Mouse (Mus musculus): ENCODE results near the gene Fam102a. TPM values are rescaled to one million over a fixed set of nuclear protein-coding genes. Genes with fewer than 3 reads are reported as not detected.

Gene Fam102a
- polyA plus RNA-seq, 1 experiment from 2014 or later: 12.6 TPM

- ATAC-seq (ENCODE audit: borderline replicate concordance, extremely low read depth, low FRiP score, low TSS enrichment): peak; percentile 81
- Histone ChIP-seq H3K4me3 (peak overlapping the region; percentile 80), H3K9ac (peak overlapping the region; percentile 69), H3K4me1 (peaks cover 54% of the 10 kb centered on the region), H3K36me3 (no peaks in the 10 kb centered on the region), H3K27me3 (no peaks in the 10 kb centered on the region), H3K9me3 (no peaks in the 10 kb centered on the region), H3K27ac (peak overlapping the region; percentile 65), H3K4me2 (peak overlapping the region; percentile 90)
- WGBS: 11% methylated on average over 52 of the region's 55 CpGs
Observed at GRCm38 (mm10) chr2:32606161-32607142, 71.3 kb downstream of the Fam102a start.

GRCm38 (mm10) chr2:32607262-32607947, 72.3 kb downstream of the Fam102a start:
- H3K4me2 ChIP-seq: peak overlapping the region; percentile 90
- H3K9ac ChIP-seq: peak overlapping the region; percentile 69
- H3K4me3 ChIP-seq: peak overlapping the region; percentile 80
- H3K27ac ChIP-seq: peak overlapping the region; percentile 65
- no peaks in the 10 kb centered on the region for H3K27me3 ChIP-seq
- H3K9me3 ChIP-seq: no peaks in the 10 kb centered on the region
- WGBS: 3% methylated on average over 34 of the region's 34 CpGs
- no peaks in the 10 kb centered on the region for H3K36me3 ChIP-seq
- H3K4me1 ChIP-seq: peaks cover 45% of the 10 kb centered on the region
- peak; percentile 32 for ATAC-seq (ENCODE audit: borderline replicate concordance, extremely low read depth, low FRiP score, low TSS enrichment)

GRCm38 (mm10) chr2:32608141-32608777, 73.1 kb downstream of the Fam102a start:
- Histone ChIP-seq H3K9me3 (no peaks in the 10 kb centered on the region), H3K4me1 (peaks cover 42% of the 10 kb centered on the region), H3K4me3 (peak overlapping the region; percentile 80), H3K36me3 (no peaks in the 10 kb centered on the region), H3K9ac (peak overlapping the region; percentile 38), H3K27me3 (no peaks in the 10 kb centered on the region), H3K27ac (peak overlapping the region; percentile 67), H3K4me2 (peak overlapping the region; percentile 90)
- ATAC-seq (ENCODE audit: borderline replicate concordance, extremely low read depth, low FRiP score, low TSS enrichment): peak; percentile 53
- WGBS: 6% methylated on average over 25 of the region's 25 CpGs

- Histone ChIP-seq H3K9me3 (no peaks in the 10 kb centered on the region), H3K27me3 (no peaks in the 10 kb centered on the region), H3K4me1 (peaks cover 42% of the 10 kb centered on the region), H3K27ac (peak overlapping the region; percentile 67; the same call in 1 of the 2 replicates), H3K9ac (peak overlapping the region; percentile 38), H3K4me3 (peak overlapping the region; percentile 80), H3K4me2 (peak overlapping the region; percentile 90), H3K36me3 (peaks cover 3% of the 10 kb centered on the region; the same call in 1 of the 2 replicates)
- 50% methylated on average over 18 of the region's 18 CpGs for WGBS
- no peak for ATAC-seq (ENCODE audit: borderline replicate concordance, extremely low read depth, low FRiP score, low TSS enrichment)
Observed at GRCm38 (mm10) chr2:32608778-32609435, 73.8 kb downstream of the Fam102a start.

GRCm38 (mm10) chr2:32610610-32611229, 75.6 kb downstream of the Fam102a start:
- Histone ChIP-seq H3K4me2 (peak overlapping the region; percentile 72), H3K9ac (peak overlapping the region; percentile 48)
- ATAC-seq (ENCODE audit: borderline replicate concordance, extremely low read depth, low FRiP score, low TSS enrichment): no peak

GRCm38 (mm10) chr2:32612274-32612673, 77.1 kb downstream of the Fam102a start:
- peaks cover 24% of the 10 kb centered on the region for H3K36me3 ChIP-seq
- peaks cover 36% of the 10 kb centered on the region for H3K4me1 ChIP-seq
- no peaks in the 10 kb centered on the region for H3K9me3 ChIP-seq
- no peak overlapping the region for H3K4me2 ChIP-seq
- H3K9ac ChIP-seq: no peak overlapping the region
- WGBS: 70% methylated on average over 26 of the region's 26 CpGs
- ATAC-seq (ENCODE audit: borderline replicate concordance, extremely low read depth, low FRiP score, low TSS enrichment): no peak
- no peak overlapping the region for H3K27ac ChIP-seq
- no peaks in the 10 kb centered on the region for H3K27me3 ChIP-seq
- H3K4me3 ChIP-seq: no peak overlapping the region

More at GRCm38 (mm10) chr2:32610610-32611229, 75.6 kb downstream of the Fam102a start:
- Histone ChIP-seq H3K36me3 (peaks cover 14% of the 10 kb centered on the region), H3K9me3 (no peaks in the 10 kb centered on the region), H3K4me3 (peak overlapping the region; percentile 47), H3K4me1 (peaks cover 42% of the 10 kb centered on the region), H3K27me3 (no peaks in the 10 kb centered on the region), H3K27ac (peak overlapping the region; percentile 68)
- WGBS: 9% methylated on average over 23 of the region's 23 CpGs

GRCm38 (mm10) chr2:32617109-32617508, 82.0 kb downstream of the Fam102a start:
- no peak overlapping the region for H3K4me3 ChIP-seq
- H3K4me1 ChIP-seq: peaks cover 36% of the 10 kb centered on the region
- H3K27me3 ChIP-seq: no peaks in the 10 kb centered on the region
- no peak for ATAC-seq (ENCODE audit: borderline replicate concordance, extremely low read depth, low FRiP score, low TSS enrichment)
- 100% methylated on average over 1 of the region's 1 CpGs for WGBS
- no peak overlapping the region for H3K27ac ChIP-seq
- no peak overlapping the region for H3K4me2 ChIP-seq
- no peak overlapping the region for H3K9ac ChIP-seq
- no peaks in the 10 kb centered on the region for H3K9me3 ChIP-seq
- H3K36me3 ChIP-seq: peaks cover 29% of the 10 kb centered on the region

- 94% methylated on average over 4 of the region's 4 CpGs for WGBS
- Histone ChIP-seq H3K4me3 (no peak overlapping the region), H3K27me3 (no peaks in the 10 kb centered on the region), H3K4me2 (no peak overlapping the region), H3K9me3 (no peaks in the 10 kb centered on the region), H3K36me3 (peaks cover 29% of the 10 kb centered on the region), H3K4me1 (peaks cover 40% of the 10 kb centered on the region), H3K27ac (no peak overlapping the region), H3K9ac (no peak overlapping the region)
- ATAC-seq (ENCODE audit: borderline replicate concordance, extremely low read depth, low FRiP score, low TSS enrichment): no peak
Observed at GRCm38 (mm10) chr2:32617601-32618000, 82.5 kb downstream of the Fam102a start.

- Histone ChIP-seq H3K4me1 (peaks cover 40% of the 10 kb centered on the region), H3K4me3 (no peak overlapping the region), H3K4me2 (no peak overlapping the region), H3K36me3 (peaks cover 29% of the 10 kb centered on the region), H3K9me3 (no peaks in the 10 kb centered on the region), H3K27me3 (no peaks in the 10 kb centered on the region), H3K27ac (no peak overlapping the region), H3K9ac (no peak overlapping the region)
- 79% methylated on average over 9 of the region's 9 CpGs for WGBS
- no peak for ATAC-seq (ENCODE audit: borderline replicate concordance, extremely low read depth, low FRiP score, low TSS enrichment)
Observed at GRCm38 (mm10) chr2:32618051-32618450, 82.9 kb downstream of the Fam102a start.
